In the genomic region with DNA sequence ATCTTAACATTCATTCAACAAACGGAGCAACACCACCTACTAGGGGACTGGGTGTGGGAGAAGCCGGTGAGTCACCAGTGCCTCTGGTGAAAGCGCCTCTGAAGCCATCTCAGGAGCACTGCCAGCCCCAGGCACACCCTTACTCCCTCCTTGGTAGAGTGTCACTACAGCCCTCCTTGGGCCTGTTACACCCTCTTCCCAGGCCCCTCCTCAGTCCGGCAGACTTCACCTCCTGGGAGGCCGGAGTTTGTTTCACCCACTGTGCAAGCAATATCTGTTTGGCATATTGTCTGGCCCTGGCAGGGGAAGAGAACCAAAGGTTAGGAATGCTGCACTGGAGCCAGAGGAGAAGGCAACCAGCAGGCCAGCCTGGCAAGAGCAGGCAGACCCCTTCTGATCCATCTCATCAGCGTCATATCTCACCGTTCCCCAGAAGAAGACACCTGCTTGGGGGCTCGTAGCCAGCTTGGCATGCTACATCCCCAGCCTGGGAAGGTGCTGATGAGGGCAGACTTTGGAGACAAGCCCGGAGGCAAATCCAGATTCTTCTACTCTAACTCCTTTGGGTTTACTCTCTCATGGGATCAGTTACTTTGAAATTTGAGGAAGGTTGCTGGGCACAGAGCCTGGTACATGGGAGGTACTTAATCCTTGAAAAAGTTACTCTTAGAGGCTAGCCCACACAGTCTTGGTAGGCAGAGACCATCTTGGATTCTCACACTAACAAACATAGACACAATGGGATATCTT, we compare ENCODE assay signal across 8 mouse cellular contexts. TPM values are rescaled to one million over a fixed set of nuclear protein-coding genes. Genes with fewer than 3 reads are reported as not detected.
A peak's percentile ranks its signal among the peaks of the same experiment; 100 is the strongest.
DNase-seq lines count a peak whose midpoint lies in the region; ATAC-seq and TF ChIP-seq lines count a peak whose summit lies in the region.

No protein-coding gene starts in this region.

- peak overlapping the region; percentile 75 for H3K9ac ChIP-seq in hindbrain, embryonic 16.5 days (ENCODE audit: low read depth, low read length)

- peak overlapping the region; percentile 85 for H3K4me2 ChIP-seq in hindbrain, embryonic 16.5 days (ENCODE audit: low read length)

- ATAC-seq in Patski = peak; percentile 27
- no peak for ATAC-seq in hindbrain, embryonic 16.5 days

- no peak for TF ChIP-seq CTCF in Patski (IDR thresholded peaks at IDR 0.05)

- DNase-seq in kidney, postnatal 10 days = peak; percentile 27
- DNase-seq in kidney, adult 11 months = no peak
- no peak for DNase-seq in Patski (ENCODE audit: low read depth, low spot score)
- DNase-seq in forebrain, embryonic 10.5 days (ENCODE audit: extremely low spot score, low spot score) = no peak
- DNase-seq in lung, postnatal 4 days = peak; percentile 31 to 39
- no peak for DNase-seq in right cerebral cortex, postnatal 25 days
- DNase-seq in right cerebral cortex, postnatal 4 days = no peak

- H3K36me3 ChIP-seq in forebrain, embryonic 10.5 days (replicated peaks) = peaks cover 58% of the 10 kb centered on the region
- H3K36me3 ChIP-seq in hindbrain, embryonic 16.5 days (ENCODE audit: control insufficient read depth, insufficient read depth, low read length) = peaks cover 23% of the 10 kb centered on the region

- H3K27ac ChIP-seq in forebrain, embryonic 10.5 days = peak overlapping the region; percentile 84
- H3K27ac ChIP-seq in hindbrain, embryonic 16.5 days (ENCODE audit: low read depth, low read length) = no peak overlapping the region

- H3K9me3 ChIP-seq in forebrain, embryonic 10.5 days = no peaks in the 10 kb centered on the region
- H3K9me3 ChIP-seq in hindbrain, embryonic 16.5 days (ENCODE audit: control insufficient read depth, low read length) = no peaks in the 10 kb centered on the region

- peaks cover 32% of the 10 kb centered on the region for H3K4me1 ChIP-seq in forebrain, embryonic 10.5 days
- H3K4me1 ChIP-seq in hindbrain, embryonic 16.5 days (ENCODE audit: control insufficient read depth, insufficient read depth, low read depth, low read length) = peaks cover 20% of the 10 kb centered on the region

- H3K27me3 ChIP-seq in Patski = no peaks in the 10 kb centered on the region
- no peaks in the 10 kb centered on the region for H3K27me3 ChIP-seq in forebrain, embryonic 10.5 days (ENCODE audit: poor library complexity, severe bottlenecking)
- H3K27me3 ChIP-seq in hindbrain, embryonic 16.5 days (replicated peaks; ENCODE audit: control insufficient read depth, insufficient read depth, low read length) = no peaks in the 10 kb centered on the region

- POLR2A ChIA-PET in Patski (lab: Charles Lee) = interaction anchor here (1.0 kb wide), 1 partner anchor 11 kb away, joined by 3 read pairs; no protein-coding TSS in a partner anchor

- H3K4me3 ChIP-seq in forebrain, embryonic 10.5 days = peak overlapping the region; percentile 63
- H3K4me3 ChIP-seq in hindbrain, embryonic 16.5 days (ENCODE audit: low read length) = peak overlapping the region; percentile 80

- in situ Hi-C loops in Patski (cut with MboI; ENCODE audit: low pct_unique_long_range_greater_than_20kb) = no loop called here

- CTCF ChIA-PET in Patski (lab: Charles Lee) = interaction anchor here (1.1 to 2.3 kb wide), 2 partner anchors 34 to 279 kb away, joined by 3 to 9 read pairs; no protein-coding TSS in a partner anchor

- 64% methylated on average over 9 of the region's 9 CpGs for WGBS in forebrain, embryonic 10.5 days
- WGBS in hindbrain, embryonic 16.5 days = 51% methylated on average over 9 of the region's 9 CpGs

RNA-seq across cellular contexts. Expression of a gene that starts 1.1 kb away (rescaled TPM):
- polyA plus RNA-seq in Patski (2021) = 59.2 TPM
- polyA plus RNA-seq in forebrain, embryonic 10.5 days (2016; fragmentation: Nextera tagmentation; extraction: Ambion mirVana) = 70.6 and 72.1 TPM in 2 replicates
- polyA plus RNA-seq in hindbrain, embryonic 16.5 days (2015; fragmentation: Nextera tagmentation; extraction: Ambion mirVana) = 49.8 and 57.0 TPM in 2 replicates

RNA-seq across cellular contexts. Expression of a gene that starts 1.3 kb away (rescaled TPM):
- 24.0 TPM for polyA plus RNA-seq in Patski (2021)
- 40.9 TPM in 2 replicates for polyA plus RNA-seq in forebrain, embryonic 10.5 days (2016; fragmentation: Nextera tagmentation; extraction: Ambion mirVana)
- polyA plus RNA-seq in hindbrain, embryonic 16.5 days (2015; fragmentation: Nextera tagmentation; extraction: Ambion mirVana) = 39.1 and 40.8 TPM in 2 replicates

RNA-seq across cellular contexts. Expression of a gene that starts 41.1 kb away (rescaled TPM):
- 45.1 TPM for polyA plus RNA-seq in Patski (2021)
- polyA plus RNA-seq in forebrain, embryonic 10.5 days (2016; fragmentation: Nextera tagmentation; extraction: Ambion mirVana) = 22.7 and 23.2 TPM in 2 replicates
- 15.8 and 17.0 TPM in 2 replicates for polyA plus RNA-seq in hindbrain, embryonic 16.5 days (2015; fragmentation: Nextera tagmentation; extraction: Ambion mirVana)

RNA-seq across cellular contexts. Expression of a gene that starts 41.1 kb away (rescaled TPM):
- 82.6 TPM for polyA plus RNA-seq in Patski (2021)
- 433 and 450 TPM in 2 replicates for polyA plus RNA-seq in forebrain, embryonic 10.5 days (2016; fragmentation: Nextera tagmentation; extraction: Ambion mirVana)
- 136 and 139 TPM in 2 replicates for polyA plus RNA-seq in hindbrain, embryonic 16.5 days (2015; fragmentation: Nextera tagmentation; extraction: Ambion mirVana)

Comparison
In these comparisons a context has a peak if more than half of its experiments do, and no peak if none do; other contexts are left out.
1. DNase-seq: peak in kidney, postnatal 10 days (single experiment) and lung, postnatal 4 days (2 of 2); none in kidney, adult 11 months (single experiment), Patski (single experiment), forebrain, embryonic 10.5 days (single experiment), right cerebral cortex, postnatal 25 days (single experiment) and right cerebral cortex, postnatal 4 days (single experiment).